Mouse (Mus musculus): ENCODE data around the gene Six4.
"Not testable (repeated sequence)": the region's sequence is repeated elsewhere in the genome, so short reads cannot be mapped to it uniquely, and the experiment has no call there.

The Six4 gene

DNA sequence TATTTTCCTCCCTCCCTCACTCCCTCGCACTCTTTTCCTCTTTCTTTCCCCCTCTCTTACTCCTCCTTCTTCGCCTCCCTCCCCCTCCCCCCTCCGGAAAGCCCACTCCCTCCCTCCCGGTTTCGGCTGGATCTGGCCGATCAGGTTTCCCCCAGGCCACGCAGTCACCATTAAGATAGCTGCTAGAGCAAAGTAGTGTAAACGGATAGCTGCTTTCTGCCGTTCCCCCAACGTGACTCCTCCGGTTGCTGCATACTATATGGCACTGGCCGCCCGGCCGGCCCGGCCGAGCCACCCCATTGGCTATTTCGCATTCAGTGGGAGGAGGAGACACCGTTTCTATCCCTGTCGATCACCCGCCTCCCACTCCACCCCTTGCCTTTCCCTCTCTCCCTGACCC lies at the start of gene Six4:
Gene Six4, minus strand, starts transcription at position 261 of the 400 bp plus-strand sequence.
- peak; percentile 51 to 68 for DNase-seq (ENCODE audit: low spot score in 2 of 2)

GRCm38 (mm10) chr12:73162408-73163181 lies 49.3 kb upstream of the Six4 start:
- DNase-seq (ENCODE audit: low spot score in 2 of 2) = no peak

DNA sequence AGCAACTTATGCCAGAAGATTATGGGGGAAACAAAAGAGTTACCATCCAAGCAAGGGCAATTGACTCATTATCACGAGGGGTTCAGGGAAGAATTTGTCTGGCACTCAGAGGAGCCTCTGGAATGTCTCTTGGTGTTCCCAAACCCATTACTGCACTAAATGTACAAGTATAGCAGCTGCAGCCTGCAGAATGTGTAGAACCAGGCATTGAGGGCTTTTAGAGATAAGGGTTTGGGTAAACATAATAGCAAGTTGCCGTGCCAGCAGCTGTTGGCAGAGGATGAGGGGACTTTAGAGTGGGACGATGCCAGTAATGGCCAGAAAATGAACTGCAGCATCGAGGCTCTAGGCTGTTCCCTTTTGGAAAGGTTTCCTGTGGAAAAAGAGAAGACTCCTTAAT lies 47.1 kb upstream of the Six4 start:
- DNase-seq (ENCODE audit: low spot score in 2 of 2) = no peak

DNA sequence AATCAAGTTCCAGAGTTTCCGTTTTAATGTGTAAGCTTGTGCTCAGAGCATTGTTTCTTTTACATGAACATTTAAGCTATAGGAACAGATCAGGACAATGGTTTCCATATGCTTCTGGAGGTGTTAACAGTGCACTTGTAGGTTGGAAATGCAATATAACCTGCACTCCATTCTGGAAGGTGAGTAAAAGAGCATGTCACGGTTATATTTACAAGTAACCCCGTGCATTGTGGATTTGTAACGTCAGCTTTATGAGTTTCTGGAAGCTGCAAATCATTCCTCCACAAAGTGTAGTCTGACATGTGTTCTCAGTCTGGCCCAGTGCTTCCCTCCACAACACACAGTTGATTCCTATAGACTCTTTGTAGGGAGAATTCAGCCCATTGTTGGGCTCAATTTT lies 40.9 kb upstream of the Six4 start:
- no peak for DNase-seq (ENCODE audit: low spot score in 2 of 2)

- DNase-seq (ENCODE audit: low spot score in 2 of 2) = not testable (repeated sequence)
These were observed 37.8 kb upstream of the Six4 start for GRCm38 (mm10) chr12:73151038-73151437.

GRCm38 (mm10) chr12:73147236-73147635 lies 34.0 kb upstream of the Six4 start:
- no peak for DNase-seq (ENCODE audit: low spot score in 2 of 2)

DNA sequence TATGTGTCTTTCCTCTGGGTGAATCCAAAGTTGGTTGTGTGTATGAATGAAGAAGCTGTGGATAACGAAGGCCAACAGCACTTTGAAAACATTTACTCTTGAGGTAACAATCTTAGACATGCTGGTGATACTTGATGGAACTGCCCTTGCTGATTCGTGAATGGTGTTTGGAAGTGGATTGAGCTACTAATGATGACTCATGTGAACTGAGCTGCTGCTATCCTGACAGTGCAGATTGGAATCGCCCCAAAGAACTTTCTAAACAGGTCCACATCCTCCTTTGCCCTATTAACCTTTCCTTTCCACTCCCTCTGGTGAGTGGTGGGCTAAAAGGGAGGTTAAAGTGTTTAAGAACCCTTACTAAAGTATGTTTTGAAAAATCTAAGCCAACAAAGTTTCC lies 27.5 kb upstream of the Six4 start:
- no peak for DNase-seq (ENCODE audit: low spot score in 2 of 2)

DNA sequence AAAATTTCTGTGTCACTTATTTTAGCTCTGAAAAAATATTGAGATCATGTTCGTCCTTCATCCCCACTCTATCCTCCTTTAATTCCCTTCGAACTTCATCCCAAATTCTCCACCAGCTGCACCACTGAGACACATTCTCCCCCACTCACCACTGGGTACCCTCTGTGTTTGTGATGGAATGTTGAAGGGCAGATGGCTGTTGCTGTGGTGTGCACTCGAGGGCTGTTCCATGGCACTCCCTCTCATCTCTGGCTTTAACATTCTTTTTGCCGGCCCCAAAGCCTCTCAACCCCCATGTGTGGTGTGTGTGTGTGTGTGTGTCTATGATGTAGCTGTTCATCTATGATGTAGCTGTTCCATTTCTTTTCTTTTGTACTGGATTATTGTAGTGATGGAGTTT lies 12.0 kb upstream of the Six4 start:
- DNase-seq (ENCODE audit: low spot score in 2 of 2) = no peak

DNA sequence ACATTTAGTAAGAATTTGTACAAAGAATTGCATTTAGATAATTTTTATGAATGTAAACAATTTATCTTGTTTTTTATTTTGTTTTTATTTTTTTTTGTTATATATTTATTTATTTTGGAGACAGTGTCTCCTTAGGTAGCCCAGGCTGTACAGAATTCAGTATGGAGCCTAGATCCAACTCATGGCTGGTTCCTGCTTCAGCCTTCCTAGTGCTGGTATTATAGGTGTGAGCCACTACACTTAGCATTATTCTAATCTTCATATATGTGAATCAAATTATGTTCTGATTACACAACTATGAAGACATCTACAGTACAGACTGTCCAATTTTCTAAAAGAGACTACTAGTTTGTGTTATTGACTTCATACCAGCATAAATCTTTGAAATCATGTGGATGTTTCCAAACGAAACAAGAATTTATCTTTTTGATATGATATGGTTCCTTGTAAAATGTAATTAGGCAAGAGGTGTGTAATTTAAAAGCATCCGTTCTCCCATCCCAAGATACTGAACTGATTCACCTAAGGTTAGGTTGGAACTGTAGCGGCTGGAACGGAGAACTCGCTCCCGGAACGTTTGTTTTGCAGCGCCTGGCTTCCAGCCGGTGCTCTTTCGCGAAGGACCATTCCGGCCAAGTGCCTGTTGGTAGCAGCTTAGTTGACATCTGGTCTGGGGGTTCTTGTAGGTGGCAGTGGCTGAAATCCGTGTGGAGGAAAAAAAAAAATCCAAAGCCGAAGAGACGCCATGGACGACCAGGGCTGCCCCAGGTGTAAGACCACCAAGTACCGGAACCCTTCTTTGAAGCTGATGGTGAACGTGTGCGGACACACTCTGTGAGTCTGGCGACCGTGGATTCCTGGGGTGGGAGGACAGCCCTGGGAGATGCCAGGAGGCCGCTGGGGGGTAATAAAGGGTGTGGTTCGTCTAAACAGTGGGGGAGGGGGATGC lies 10.1 kb upstream of the Six4 start, which contains the start of gene Mnat1:
Gene Mnat1, plus strand, starts transcription at position 625 of the 949 bp plus-strand sequence.
- peak; percentile 79 to 88 for DNase-seq (ENCODE audit: low spot score in 2 of 2)

GRCm38 (mm10) chr12:73112326-73113087 lies 749 bp downstream of the Six4 start:
- peak; percentile 21 to 28 for DNase-seq (ENCODE audit: low spot score in 2 of 2)

DNA sequence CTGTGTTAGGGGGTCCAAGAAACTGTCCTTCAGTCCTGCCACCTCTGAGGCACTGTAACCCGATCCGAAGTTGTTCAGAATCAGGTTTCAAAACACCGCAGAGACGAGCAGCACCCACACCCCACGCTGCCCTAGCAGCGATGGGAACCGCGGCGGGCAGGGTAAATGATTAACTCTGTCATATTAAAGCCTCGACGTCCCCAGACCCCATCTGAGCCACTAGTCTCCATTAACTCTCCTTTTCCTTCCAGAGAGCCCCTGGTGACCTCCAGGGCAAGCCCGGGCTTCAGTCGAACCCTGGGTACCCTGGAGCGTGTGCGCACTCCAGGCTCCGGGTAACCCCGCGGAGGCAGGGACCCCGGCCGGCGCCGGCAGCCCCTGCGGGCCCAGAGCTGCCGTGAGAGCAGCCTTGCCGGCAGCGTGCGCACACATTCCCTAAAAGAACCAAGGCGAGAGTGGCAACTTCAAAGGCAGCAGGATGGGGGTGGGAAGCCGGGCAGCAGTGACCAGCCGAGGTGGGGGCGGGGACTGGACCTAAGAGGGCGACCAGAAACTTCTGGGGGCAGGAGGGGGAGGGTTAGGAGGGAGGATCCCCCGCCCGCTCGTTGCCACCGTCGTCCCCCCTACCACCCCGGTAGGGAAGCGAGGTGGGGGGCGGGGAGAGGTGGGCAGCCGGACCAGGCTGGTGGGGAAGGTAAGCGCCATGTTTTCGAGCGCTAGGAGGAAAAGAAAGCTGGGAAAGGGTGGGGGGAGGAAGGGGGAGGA lies 1.5 kb downstream of the Six4 start:
- DNase-seq (ENCODE audit: low spot score in 2 of 2) = peak in 1 of 2 experiments; percentile 10

- no peak for DNase-seq (ENCODE audit: low spot score in 2 of 2)
These were observed 2.7 kb downstream of the Six4 start for GRCm38 (mm10) chr12:73110431-73111111.

DNA sequence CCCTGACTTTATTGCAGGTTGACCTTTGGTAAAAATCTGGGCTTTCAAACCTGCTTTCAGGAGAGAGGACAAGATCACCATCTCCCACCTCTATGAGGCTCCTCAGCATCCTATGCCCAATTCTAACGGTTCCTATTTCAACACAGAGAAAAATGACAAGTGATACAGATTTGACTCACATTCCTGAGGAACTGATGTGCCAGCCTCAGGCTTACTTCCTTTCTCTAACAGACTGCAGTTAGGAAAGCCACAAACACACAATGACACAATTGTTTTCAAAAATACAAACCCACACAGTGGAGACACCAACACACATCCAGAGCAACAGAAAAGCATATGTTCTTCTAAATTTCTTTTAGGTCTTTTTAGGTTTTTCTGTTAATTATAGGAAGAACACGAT lies 5.4 kb downstream of the Six4 start:
- no peak for DNase-seq (ENCODE audit: low spot score in 2 of 2)

DNA sequence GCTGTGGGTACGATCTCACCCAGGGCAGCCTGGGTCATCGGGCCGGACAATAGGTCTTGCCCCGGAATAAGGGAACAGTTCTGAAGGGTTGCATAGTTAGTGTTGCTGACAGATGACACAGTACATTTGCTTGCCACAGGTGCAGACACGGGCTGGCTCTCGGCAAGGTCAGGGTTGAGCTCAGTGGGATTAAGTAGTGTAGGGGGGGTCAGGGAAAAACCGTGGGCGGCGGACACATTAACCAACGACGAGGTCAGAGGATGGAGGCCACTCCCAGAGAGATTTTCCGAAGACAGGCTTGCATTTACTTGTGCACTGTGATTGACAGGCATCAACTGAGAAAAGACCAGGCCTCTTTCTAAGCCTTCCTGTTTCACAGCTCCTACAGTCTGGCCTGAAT lies 9.5 kb downstream of the Six4 start:
- DNase-seq (ENCODE audit: low spot score in 2 of 2) = no peak

- no peak for DNase-seq (ENCODE audit: low spot score in 2 of 2)
These were observed 14.7 kb downstream of the Six4 start for GRCm38 (mm10) chr12:73098593-73098992.

GRCm38 (mm10) chr12:73096177-73096576 lies 17.1 kb downstream of the Six4 start:
- not testable (repeated sequence) for DNase-seq (ENCODE audit: low spot score in 2 of 2)

- no peak for DNase-seq (ENCODE audit: low spot score in 2 of 2)
These were observed 18.7 kb downstream of the Six4 start for GRCm38 (mm10) chr12:73094605-73095004.

DNA sequence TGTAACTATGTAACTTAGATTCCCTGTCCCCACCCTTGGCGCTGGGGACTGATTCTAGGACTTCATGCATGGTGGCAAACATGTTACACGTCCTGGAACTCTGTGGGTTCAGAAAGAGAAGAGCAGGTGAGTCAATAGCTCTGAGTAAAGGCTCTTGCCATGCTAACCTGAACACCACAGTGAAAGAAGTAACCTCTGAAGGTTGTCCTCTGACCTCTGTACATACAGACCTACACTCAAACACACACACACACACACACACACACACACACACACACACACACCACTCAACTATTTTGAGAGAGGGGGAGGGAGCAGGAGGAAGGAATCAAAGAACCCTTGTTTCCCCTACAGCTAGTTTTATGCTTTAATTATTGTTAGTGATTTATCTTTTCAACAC lies 19.1 kb downstream of the Six4 start:
- DNase-seq (ENCODE audit: low spot score in 2 of 2) = no peak

DNA sequence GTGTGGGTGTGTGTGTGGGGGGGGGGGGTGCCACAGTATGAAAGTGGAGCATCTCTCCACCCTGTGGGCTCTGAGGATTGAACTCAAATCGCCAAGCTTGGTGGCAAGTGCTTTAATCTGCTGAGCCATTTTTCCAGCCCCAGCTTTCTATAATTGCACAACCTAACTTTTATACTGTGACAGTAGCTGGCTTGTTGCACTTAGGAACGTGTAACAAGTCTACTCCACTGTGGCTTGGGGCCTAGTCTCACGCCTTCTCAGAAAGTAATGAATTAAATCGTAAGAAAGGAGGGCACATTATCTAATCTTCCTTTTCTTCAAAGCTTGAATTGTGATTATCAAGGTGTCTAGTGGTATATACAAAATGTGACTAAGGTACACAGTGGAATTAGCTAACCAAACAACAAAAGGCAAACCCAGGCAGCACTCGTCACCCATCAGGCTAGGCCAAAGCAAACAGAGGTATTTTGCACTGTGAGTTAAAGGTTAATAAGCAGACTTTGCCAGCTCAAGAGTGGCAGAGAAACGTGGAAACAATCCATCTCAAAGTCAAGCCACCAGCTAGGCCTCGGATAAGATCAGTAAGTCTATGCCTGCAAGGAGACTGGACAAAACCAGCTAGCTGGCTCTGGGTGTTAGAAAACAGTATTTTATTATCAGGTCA lies 22.5 kb downstream of the Six4 start:
- no peak for DNase-seq (ENCODE audit: low spot score in 2 of 2)

DNA sequence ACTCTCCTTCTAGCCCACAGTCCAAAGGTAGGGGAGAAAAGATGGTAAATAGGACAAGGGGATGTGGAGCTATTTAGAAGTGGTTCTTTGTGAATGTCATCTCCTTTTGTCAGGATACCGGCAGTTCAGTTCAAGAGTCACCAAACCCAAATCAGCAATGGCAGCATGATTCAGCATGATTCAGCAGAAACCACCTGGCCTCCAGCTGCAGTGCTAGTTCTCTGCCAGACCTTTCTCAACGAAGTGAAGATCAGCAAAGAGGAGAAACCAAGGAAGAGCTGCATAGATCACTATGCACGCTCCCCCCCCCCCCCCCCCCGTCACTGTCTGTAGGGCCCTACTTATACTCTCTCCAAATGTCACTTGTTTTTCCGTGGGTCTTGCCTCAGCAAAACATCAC lies 24.3 kb downstream of the Six4 start:
- DNase-seq (ENCODE audit: low spot score in 2 of 2) = no peak

Data from cerebellum, postnatal 4 days (tissue).